Mouse (Mus musculus): Measurements from ENCODE around the gene Filip1l. TPM values are rescaled to one million over a fixed set of nuclear protein-coding genes. Genes with fewer than 3 reads are reported as not detected.
A peak's percentile ranks its signal among the peaks of the same experiment; 100 is the strongest.

Gene Filip1l
- 13.0 and 15.4 TPM in 2 replicates for polyA plus RNA-seq (2014; fragmentation: Nextera tagmentation; extraction: Ambion mirVana)

GRCm38 (mm10) chr16:57352751-57353150, at the start of gene Filip1l:
TSS of gene Filip1l (plus strand) at chr16:57353093.
- H3K4me2 ChIP-seq (ENCODE audit: low read depth): no peak within 1 kb of the TSS
- 0 out of 2 replicates have a peak within 1 kb of the TSS, but pooled peaks have one; percentile 8 for H3K27ac ChIP-seq (ENCODE audit: low read depth, low read length)
- DNase-seq (ENCODE audit: low spot score) (no peak), ATAC-seq (ENCODE audit: insufficient read depth, low FRiP score, low TSS enrichment) (no peak)
- no peaks in the 10 kb centered on the region for H3K36me3 ChIP-seq (ENCODE audit: control insufficient read depth, insufficient read depth, low read length)
- 85% methylated on average over 6 of the region's 6 CpGs for WGBS
- H3K9ac ChIP-seq (ENCODE audit: low read length): no peak within 1 kb of the TSS
- H3K9me3 ChIP-seq (ENCODE audit: control insufficient read depth, low read length): no peaks in the 10 kb centered on the region
- no peaks in the 10 kb centered on the region for H3K27me3 ChIP-seq (ENCODE audit: control insufficient read depth, insufficient read depth, low read length)
- H3K4me3 ChIP-seq (ENCODE audit: low read depth, low read length): no peak within 1 kb of the TSS
- no peaks in the 10 kb centered on the region for H3K4me1 ChIP-seq (ENCODE audit: control insufficient read depth, insufficient read depth, low read length)

- Histone ChIP-seq H3K4me1 (ENCODE audit: control insufficient read depth, insufficient read depth, low read length) (no peaks in the 10 kb centered on the region), H3K4me3 (ENCODE audit: low read depth, low read length) (no peak overlapping the region), H3K9me3 (ENCODE audit: control insufficient read depth, low read length) (no peaks in the 10 kb centered on the region), H3K27ac (ENCODE audit: low read depth, low read length) (no peak overlapping the region), H3K27me3 (ENCODE audit: control insufficient read depth, insufficient read depth, low read length) (no peaks in the 10 kb centered on the region), H3K36me3 (ENCODE audit: control insufficient read depth, insufficient read depth, low read length) (no peaks in the 10 kb centered on the region), H3K9ac (ENCODE audit: low read length) (no peak overlapping the region), H3K4me2 (ENCODE audit: low read depth) (0 out of 2 replicates have a peak overlapping the region, but pooled peaks have one; percentile 14)
- DNase-seq (ENCODE audit: low spot score): no peak
- WGBS: 57% methylated on average over 19 of the region's 19 CpGs
- ATAC-seq (ENCODE audit: insufficient read depth, low FRiP score, low TSS enrichment): no peak
Observed at GRCm38 (mm10) chr16:57303716-57304115, 49.2 kb upstream of the Filip1l start.

GRCm38 (mm10) chr16:57305463-57305862, 47.4 kb upstream of the Filip1l start:
- no peak overlapping the region for H3K4me3 ChIP-seq (ENCODE audit: low read depth, low read length)
- H3K27me3 ChIP-seq (ENCODE audit: control insufficient read depth, insufficient read depth, low read length): no peaks in the 10 kb centered on the region
- DNase-seq (ENCODE audit: low spot score): no peak
- no peak for ATAC-seq (ENCODE audit: insufficient read depth, low FRiP score, low TSS enrichment)
- no peak overlapping the region for H3K4me2 ChIP-seq (ENCODE audit: low read depth)
- H3K4me1 ChIP-seq (ENCODE audit: control insufficient read depth, insufficient read depth, low read length): no peaks in the 10 kb centered on the region
- WGBS: 87% methylated on average over 6 of the region's 6 CpGs
- no peaks in the 10 kb centered on the region for H3K36me3 ChIP-seq (ENCODE audit: control insufficient read depth, insufficient read depth, low read length)
- H3K9ac ChIP-seq (ENCODE audit: low read length): no peak overlapping the region
- no peak overlapping the region for H3K27ac ChIP-seq (ENCODE audit: low read depth, low read length)
- H3K9me3 ChIP-seq (ENCODE audit: control insufficient read depth, low read length): no peaks in the 10 kb centered on the region

- no peaks in the 10 kb centered on the region for H3K27me3 ChIP-seq (ENCODE audit: control insufficient read depth, insufficient read depth, low read length)
- no peaks in the 10 kb centered on the region for H3K36me3 ChIP-seq (ENCODE audit: control insufficient read depth, insufficient read depth, low read length)
- no peak overlapping the region for H3K9ac ChIP-seq (ENCODE audit: low read length)
- DNase-seq (ENCODE audit: low spot score): no peak
- ATAC-seq (ENCODE audit: insufficient read depth, low FRiP score, low TSS enrichment): no peak
- no peaks in the 10 kb centered on the region for H3K9me3 ChIP-seq (ENCODE audit: control insufficient read depth, low read length)
- H3K4me3 ChIP-seq (ENCODE audit: low read depth, low read length): no peak overlapping the region
- no peak overlapping the region for H3K27ac ChIP-seq (ENCODE audit: low read depth, low read length)
- no peak overlapping the region for H3K4me2 ChIP-seq (ENCODE audit: low read depth)
- 91% methylated on average over 2 of the region's 2 CpGs for WGBS
- H3K4me1 ChIP-seq (ENCODE audit: control insufficient read depth, insufficient read depth, low read length): no peaks in the 10 kb centered on the region
Observed at GRCm38 (mm10) chr16:57312130-57312529, 40.8 kb upstream of the Filip1l start.

GRCm38 (mm10) chr16:57313487-57313886, 39.4 kb upstream of the Filip1l start:
- ATAC-seq (ENCODE audit: insufficient read depth, low FRiP score, low TSS enrichment): no peak
- Histone ChIP-seq H3K27ac (ENCODE audit: low read depth, low read length) (no peak overlapping the region), H3K27me3 (ENCODE audit: control insufficient read depth, insufficient read depth, low read length) (no peaks in the 10 kb centered on the region), H3K4me1 (ENCODE audit: control insufficient read depth, insufficient read depth, low read length) (no peaks in the 10 kb centered on the region), H3K36me3 (ENCODE audit: control insufficient read depth, insufficient read depth, low read length) (no peaks in the 10 kb centered on the region), H3K4me3 (ENCODE audit: low read depth, low read length) (no peak overlapping the region), H3K4me2 (ENCODE audit: low read depth) (no peak overlapping the region), H3K9ac (ENCODE audit: low read length) (no peak overlapping the region), H3K9me3 (ENCODE audit: control insufficient read depth, low read length) (no peaks in the 10 kb centered on the region)
- WGBS: 94% methylated on average over 3 of the region's 3 CpGs
- no peak for DNase-seq (ENCODE audit: low spot score)

- no peak overlapping the region for H3K27ac ChIP-seq (ENCODE audit: low read depth, low read length)
- no peak for DNase-seq (ENCODE audit: low spot score)
- H3K9ac ChIP-seq (ENCODE audit: low read length): no peak overlapping the region
- WGBS: 93% methylated on average over 3 of the region's 3 CpGs
- H3K4me1 ChIP-seq (ENCODE audit: control insufficient read depth, insufficient read depth, low read length): no peaks in the 10 kb centered on the region
- H3K9me3 ChIP-seq (ENCODE audit: control insufficient read depth, low read length): no peaks in the 10 kb centered on the region
- ATAC-seq (ENCODE audit: insufficient read depth, low FRiP score, low TSS enrichment): no peak
- H3K36me3 ChIP-seq (ENCODE audit: control insufficient read depth, insufficient read depth, low read length): no peaks in the 10 kb centered on the region
- H3K27me3 ChIP-seq (ENCODE audit: control insufficient read depth, insufficient read depth, low read length): no peaks in the 10 kb centered on the region
- no peak overlapping the region for H3K4me2 ChIP-seq (ENCODE audit: low read depth)
- H3K4me3 ChIP-seq (ENCODE audit: low read depth, low read length): no peak overlapping the region
Observed at GRCm38 (mm10) chr16:57314236-57314635, 38.7 kb upstream of the Filip1l start.

- Histone ChIP-seq H3K36me3 (ENCODE audit: control insufficient read depth, insufficient read depth, low read length) (no peaks in the 10 kb centered on the region), H3K9me3 (ENCODE audit: control insufficient read depth, low read length) (no peaks in the 10 kb centered on the region), H3K27ac (ENCODE audit: low read depth, low read length) (no peak overlapping the region), H3K4me1 (ENCODE audit: control insufficient read depth, insufficient read depth, low read length) (no peaks in the 10 kb centered on the region), H3K27me3 (ENCODE audit: control insufficient read depth, insufficient read depth, low read length) (no peaks in the 10 kb centered on the region), H3K9ac (ENCODE audit: low read length) (no peak overlapping the region), H3K4me3 (ENCODE audit: low read depth, low read length) (no peak overlapping the region), H3K4me2 (ENCODE audit: low read depth) (no peak overlapping the region)
- 90% methylated on average over 9 of the region's 9 CpGs for WGBS
- no peak for ATAC-seq (ENCODE audit: insufficient read depth, low FRiP score, low TSS enrichment)
- no peak for DNase-seq (ENCODE audit: low spot score)
Observed at GRCm38 (mm10) chr16:57315026-57315425, 37.9 kb upstream of the Filip1l start.

GRCm38 (mm10) chr16:57317127-57317526, 35.8 kb upstream of the Filip1l start:
- H3K4me2 ChIP-seq (ENCODE audit: low read depth): no peak overlapping the region
- DNase-seq (ENCODE audit: low spot score): no peak
- H3K9ac ChIP-seq (ENCODE audit: low read length): no peak overlapping the region
- no peaks in the 10 kb centered on the region for H3K27me3 ChIP-seq (ENCODE audit: control insufficient read depth, insufficient read depth, low read length)
- no peak for ATAC-seq (ENCODE audit: insufficient read depth, low FRiP score, low TSS enrichment)
- no peaks in the 10 kb centered on the region for H3K36me3 ChIP-seq (ENCODE audit: control insufficient read depth, insufficient read depth, low read length)
- H3K4me1 ChIP-seq (ENCODE audit: control insufficient read depth, insufficient read depth, low read length): no peaks in the 10 kb centered on the region
- H3K27ac ChIP-seq (ENCODE audit: low read depth, low read length): no peak overlapping the region
- no peak overlapping the region for H3K4me3 ChIP-seq (ENCODE audit: low read depth, low read length)
- WGBS: 67% methylated on average over 4 of the region's 4 CpGs
- no peaks in the 10 kb centered on the region for H3K9me3 ChIP-seq (ENCODE audit: control insufficient read depth, low read length)

GRCm38 (mm10) chr16:57317882-57318636, 34.8 kb upstream of the Filip1l start:
- Histone ChIP-seq H3K9ac (ENCODE audit: low read length) (no peak overlapping the region), H3K9me3 (ENCODE audit: control insufficient read depth, low read length) (no peaks in the 10 kb centered on the region), H3K4me3 (ENCODE audit: low read depth, low read length) (no peak overlapping the region), H3K27ac (ENCODE audit: low read depth, low read length) (no peak overlapping the region), H3K4me2 (ENCODE audit: low read depth) (no peak overlapping the region), H3K36me3 (ENCODE audit: control insufficient read depth, insufficient read depth, low read length) (no peaks in the 10 kb centered on the region), H3K4me1 (ENCODE audit: control insufficient read depth, insufficient read depth, low read length) (no peaks in the 10 kb centered on the region), H3K27me3 (ENCODE audit: control insufficient read depth, insufficient read depth, low read length) (no peaks in the 10 kb centered on the region)
- ATAC-seq (ENCODE audit: insufficient read depth, low FRiP score, low TSS enrichment) (no peak), DNase-seq (ENCODE audit: low spot score) (no peak)
- WGBS: 47% methylated on average over 13 of the region's 13 CpGs

Measured in neural tube, embryonic 11.5 days (tissue).